Mouse (Mus musculus) C2C12 (cell line): Measurements from ENCODE around the gene Nfib.

Experiments
- CEBPB ChIP-seq: IDR thresholded peaks from one replicate; pipeline ENCODE4 v1.6.1; 2011; ENCODE audit warnings: low read depth, mild to moderate bottlenecking, control low read depth, moderate library complexity
- CTCF ChIP-seq: IDR thresholded peaks from one replicate; pipeline ENCODE4 v1.5.1; 2011; ENCODE audit not compliant: control insufficient read depth, insufficient read depth, insufficient read length
- FOSL1 ChIP-seq: IDR thresholded peaks from one replicate; pipeline ENCODE4 v1.8.0; 2011; ENCODE audit warnings: mild to moderate bottlenecking, low read length; ENCODE audit not compliant: poor library complexity, insufficient read depth, severe bottlenecking
- MAX ChIP-seq: IDR thresholded peaks from one replicate; pipeline ENCODE4 v1.6.1; 2011; ENCODE audit warnings: mild to moderate bottlenecking, control low read depth
- MYOD1 ChIP-seq: IDR thresholded peaks from one replicate; pipeline ENCODE4 v1.6.1; 2011; ENCODE audit warnings: low read depth; ENCODE audit not compliant: control insufficient read depth, insufficient read length
- MYOG ChIP-seq: IDR thresholded peaks from one replicate; pipeline ENCODE4 v1.6.1; 2011; ENCODE audit not compliant: control insufficient read depth, insufficient read length; ENCODE audit errors: extremely low read depth
- USF1 ChIP-seq: IDR thresholded peaks from one replicate; pipeline ENCODE4 v1.6.1; 2011; ENCODE audit warnings: low read depth, mild to moderate bottlenecking, control low read depth, moderate library complexity

DNA sequence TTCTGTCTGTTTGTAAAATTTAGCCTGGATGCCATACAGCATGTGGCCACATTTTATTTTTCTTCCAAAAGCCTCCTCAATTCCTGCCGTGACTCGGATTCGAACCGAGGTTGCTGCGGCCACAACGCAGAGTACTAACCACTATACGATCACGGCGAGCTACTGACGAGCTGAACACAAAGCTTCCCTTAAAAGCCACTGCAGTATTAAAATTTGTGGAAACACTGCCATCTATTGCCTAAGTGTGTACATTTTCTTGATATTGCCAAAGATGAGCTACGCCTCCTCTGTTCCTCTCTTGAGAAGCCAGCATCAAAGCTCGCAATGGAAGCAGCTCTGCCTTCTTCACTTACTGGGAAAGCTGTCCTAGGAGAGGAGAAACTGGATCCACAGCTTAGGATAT lies 86.0 kb downstream of the Nfib start:
- TF ChIP-seq CTCF: no peak
- no peak for TF ChIP-seq USF1
- no peak for TF ChIP-seq MAX
- TF ChIP-seq FOSL1: no peak
- TF ChIP-seq MYOD1: no peak
- TF ChIP-seq MYOG: no peak
- TF ChIP-seq CEBPB: no peak
